Mouse (Mus musculus): ENCODE data around the gene Glra4.
A peak's percentile ranks its signal among the peaks of the same experiment; 100 is the strongest.

Glra4 gene

DNA sequence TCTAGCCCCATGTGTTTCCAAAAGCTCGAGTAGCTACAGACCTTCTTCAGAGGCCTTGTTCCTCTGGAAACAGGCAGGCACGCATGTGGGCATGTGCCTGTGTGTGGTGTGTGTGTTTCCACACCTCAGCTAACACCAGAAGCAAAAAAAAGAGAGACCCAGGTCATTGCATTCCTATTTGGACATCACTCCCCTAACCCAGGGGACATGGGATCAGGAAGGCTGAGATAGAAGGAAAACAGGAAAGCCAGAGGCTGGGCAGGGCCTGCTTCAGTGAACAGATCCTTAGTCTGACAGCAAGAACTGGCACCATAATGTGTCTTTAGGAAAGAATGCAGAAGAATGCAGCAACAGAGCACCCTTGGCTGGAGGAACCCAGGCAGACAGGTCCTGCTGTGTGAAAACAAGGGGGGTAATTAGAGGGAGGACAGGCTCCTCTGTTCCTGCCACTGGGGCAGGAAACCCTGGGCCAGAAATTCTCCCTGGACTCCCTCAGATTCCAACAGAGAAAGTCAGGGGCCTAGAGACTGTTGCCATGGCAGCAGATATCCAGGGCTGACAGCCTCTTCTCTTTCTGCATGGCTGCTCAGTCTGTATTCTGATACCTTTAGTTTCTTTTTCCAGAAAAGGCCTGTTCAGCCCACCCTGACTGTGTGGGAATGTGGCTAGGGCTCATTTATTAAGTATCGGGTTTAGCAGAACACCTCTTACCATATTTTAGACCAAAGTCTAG lies 65.0 kb downstream of the Glra4 start:
- peak; percentile 10 for DNase-seq

DNA sequence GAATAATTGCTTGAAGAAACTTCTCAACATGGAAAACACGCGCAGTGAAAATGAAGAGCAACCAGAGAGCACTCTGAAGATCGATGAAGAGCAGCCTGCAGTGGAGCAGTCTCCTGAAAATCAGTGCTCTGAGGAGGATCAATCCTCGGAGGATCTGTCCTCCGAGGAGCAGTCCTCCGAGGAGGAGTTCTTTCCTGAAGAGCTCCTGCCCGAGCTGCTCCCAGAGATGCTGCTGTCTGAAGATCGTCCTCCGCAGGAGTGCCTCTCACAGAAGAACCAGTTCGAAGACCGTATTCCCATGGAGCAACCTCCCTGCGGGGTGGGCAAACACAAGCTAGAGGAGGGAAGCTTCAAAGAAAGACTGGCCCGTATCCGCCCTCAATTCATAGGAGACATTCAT lies 71.2 kb downstream of the Glra4 start:
- DNase-seq, result no peak

DNA sequence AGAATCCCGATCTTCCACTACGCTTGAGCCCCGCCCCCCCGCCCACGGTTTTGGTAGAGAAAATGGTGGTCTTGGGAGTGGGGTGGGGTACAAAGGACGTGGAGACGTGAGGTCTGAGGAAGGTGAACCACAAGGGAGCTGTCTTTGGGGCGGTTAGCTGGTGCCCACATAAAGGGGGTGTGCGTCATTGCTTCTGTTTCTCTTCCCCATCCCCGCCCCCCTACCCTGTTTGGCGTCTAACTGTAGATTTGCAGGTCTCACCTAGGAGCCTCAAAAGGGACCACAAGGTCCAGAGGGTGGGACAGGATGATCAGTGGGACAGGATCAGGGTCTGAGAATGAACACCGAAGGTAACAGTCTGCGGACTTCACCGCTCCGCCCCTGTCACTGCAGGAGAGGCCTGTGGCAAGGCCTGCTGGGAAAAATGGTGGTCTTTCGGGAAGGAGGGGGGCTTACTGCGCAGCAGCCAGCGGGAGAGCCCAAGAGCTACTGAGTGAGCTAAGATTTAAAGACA lies 71.7 kb downstream of the Glra4 start:
- peak; percentile 74 for DNase-seq

Data from embryo, embryonic 11 days (tissue).